Mouse (Mus musculus): Measurements from ENCODE around the gene Wdr37.
"Not testable (repeated sequence)": the region's sequence is repeated elsewhere in the genome, so short reads cannot be mapped to it uniquely, and the experiment has no call there.

DNA sequence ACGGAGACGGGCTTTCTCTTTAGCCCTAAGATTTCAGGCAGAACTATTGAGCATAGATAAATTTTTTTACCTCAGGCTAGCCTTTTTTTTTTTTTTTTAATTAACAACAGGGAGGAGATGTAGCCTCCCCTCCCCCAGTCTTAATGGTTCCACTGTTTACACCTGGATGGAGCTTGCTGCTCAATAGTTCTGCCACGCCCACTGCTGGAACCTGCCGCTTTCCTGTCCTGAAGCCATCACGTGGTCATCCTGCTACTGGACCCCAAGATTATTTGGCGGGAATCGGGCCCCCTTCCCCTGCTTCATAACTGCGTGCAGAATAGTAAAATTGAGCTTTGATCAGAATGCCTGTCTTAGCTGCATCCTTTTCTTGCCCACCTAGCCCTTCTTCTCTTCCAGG is 42.2 kb upstream of the Wdr37 start:
- TF ChIP-seq CTCF, EP300 (IDR thresholded peaks at IDR 0.05): not testable (repeated sequence)

All from lung, postnatal 0 days (tissue).